Mouse (Mus musculus) layer of hippocampus, adult 8-10 months (tissue): ENCODE measurements around the gene Syt3. TPM values are rescaled to one million over a fixed set of nuclear protein-coding genes. Genes with fewer than 3 reads are reported as not detected.
A peak's percentile ranks its signal among the peaks of the same experiment; 100 is the strongest.

Experiments
- DNase-seq, 2 experiments: peaks; one replicate each; pipeline ENCODE4 v3.0.0; 2022; ENCODE audit warnings: low spot score in 2 of 2
- total RNA-seq, 4 experiments: library from RNA; stranded (reverse); gene quantifications; 2 replicates each; pipeline ENCODE4 v1.2.4; 2022

Gene Syt3
- 10 to 100 TPM; 82.9 to 94.7 (median 87.0) TPM for total RNA-seq

DNA sequence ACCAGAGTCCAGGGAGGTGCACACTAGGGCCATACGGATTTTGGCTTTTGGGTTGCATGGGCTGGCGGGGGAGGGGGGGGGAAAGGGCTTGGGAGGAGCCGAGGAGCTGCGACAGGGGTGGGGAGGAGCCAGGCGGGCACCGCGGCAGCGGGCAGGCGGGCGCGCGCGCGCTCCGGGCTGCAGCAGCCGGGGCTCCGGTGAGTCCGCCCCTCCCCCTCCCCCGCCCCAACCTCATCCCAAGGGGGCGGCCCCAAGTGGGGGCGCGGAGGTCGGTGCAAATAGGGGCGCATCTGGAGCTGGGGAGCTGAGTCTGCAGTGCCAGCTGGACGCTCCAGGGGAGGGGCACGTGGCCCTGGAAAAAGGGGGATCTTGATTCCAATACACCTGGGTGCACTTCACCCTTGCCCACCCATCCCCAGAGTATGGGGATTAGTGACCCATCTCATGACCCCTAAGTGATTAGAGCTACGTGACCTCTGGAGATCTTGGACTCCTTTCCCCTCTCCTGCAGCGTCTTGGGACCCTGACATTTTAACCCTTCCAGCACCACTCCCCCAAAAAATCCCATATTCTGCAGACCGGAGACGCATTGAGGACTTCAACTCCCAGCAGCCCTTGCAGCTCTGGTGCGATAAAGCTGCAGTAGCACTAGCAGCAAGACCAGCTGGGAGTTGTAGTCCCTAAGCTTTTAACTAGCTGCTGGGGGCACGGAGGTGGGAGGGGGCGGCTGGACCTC lies at the start of gene Syt3:
Syt3 (plus strand) TSS at position 123 of the 736 bp plus-strand sequence.
- DNase-seq, result peak; percentile 84 to 85

DNA sequence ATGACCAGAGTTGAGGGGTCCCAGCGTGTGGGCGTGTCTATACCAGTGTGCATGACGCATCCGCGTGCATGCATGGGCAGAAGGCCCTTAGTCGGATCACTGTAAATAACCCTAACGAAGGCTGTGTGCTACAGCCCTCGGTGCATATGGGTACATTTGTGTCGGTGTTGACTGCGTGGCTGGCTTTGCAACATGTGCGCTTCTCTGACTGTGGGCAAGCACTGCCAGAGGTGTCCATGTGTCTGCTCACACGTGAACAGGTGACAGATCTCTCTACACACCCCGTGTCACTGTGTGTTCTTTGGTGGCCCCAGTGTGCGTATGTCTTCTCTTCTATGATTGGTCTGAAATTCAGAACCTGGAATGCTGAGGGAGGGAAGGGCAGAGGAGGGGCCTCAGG lies 49.8 kb upstream of the Syt3 start:
- no peak for DNase-seq

DNA sequence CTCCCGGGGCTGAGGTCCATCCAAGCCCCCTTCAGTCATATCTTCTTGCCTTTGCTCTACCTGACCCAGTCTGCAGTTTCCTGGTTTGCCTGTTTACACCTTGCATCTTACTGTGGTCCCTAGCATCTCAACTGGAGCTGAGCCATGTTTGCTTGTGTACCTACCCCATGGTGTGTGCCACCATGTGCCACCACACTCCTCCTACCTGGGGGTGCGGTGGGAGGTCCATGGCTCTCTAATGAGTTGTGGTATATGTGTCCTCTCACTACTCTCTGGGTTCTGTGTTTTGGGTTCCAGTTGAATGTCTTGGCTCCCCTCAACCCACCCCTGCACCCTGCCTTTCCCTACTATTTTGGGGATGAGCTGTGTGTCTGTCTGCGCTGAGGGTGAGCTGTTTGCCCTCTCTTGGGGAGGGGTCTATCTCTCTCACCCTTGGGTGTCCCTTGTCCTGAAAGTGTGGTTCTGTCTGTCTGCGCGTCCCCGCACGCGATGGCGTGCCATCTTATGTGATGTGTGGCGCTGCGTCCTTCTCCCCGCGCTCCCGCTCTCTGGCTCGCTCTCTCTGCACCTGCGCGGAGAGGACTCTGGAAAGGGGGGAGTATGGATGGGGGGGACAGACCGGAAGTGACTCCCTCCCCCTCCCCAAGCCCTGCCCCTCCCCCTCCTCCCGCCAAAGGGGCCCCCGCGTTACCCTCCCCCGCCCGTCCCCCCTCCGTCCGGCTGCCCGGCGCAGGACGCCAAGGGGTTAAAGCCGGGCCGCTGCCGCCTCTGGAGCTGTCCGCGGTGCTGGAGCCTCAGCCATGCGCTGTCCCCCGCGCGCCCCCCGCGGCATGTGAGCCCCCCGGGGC lies 48.6 kb upstream of the Syt3 start:
- DNase-seq, result no peak

DNA sequence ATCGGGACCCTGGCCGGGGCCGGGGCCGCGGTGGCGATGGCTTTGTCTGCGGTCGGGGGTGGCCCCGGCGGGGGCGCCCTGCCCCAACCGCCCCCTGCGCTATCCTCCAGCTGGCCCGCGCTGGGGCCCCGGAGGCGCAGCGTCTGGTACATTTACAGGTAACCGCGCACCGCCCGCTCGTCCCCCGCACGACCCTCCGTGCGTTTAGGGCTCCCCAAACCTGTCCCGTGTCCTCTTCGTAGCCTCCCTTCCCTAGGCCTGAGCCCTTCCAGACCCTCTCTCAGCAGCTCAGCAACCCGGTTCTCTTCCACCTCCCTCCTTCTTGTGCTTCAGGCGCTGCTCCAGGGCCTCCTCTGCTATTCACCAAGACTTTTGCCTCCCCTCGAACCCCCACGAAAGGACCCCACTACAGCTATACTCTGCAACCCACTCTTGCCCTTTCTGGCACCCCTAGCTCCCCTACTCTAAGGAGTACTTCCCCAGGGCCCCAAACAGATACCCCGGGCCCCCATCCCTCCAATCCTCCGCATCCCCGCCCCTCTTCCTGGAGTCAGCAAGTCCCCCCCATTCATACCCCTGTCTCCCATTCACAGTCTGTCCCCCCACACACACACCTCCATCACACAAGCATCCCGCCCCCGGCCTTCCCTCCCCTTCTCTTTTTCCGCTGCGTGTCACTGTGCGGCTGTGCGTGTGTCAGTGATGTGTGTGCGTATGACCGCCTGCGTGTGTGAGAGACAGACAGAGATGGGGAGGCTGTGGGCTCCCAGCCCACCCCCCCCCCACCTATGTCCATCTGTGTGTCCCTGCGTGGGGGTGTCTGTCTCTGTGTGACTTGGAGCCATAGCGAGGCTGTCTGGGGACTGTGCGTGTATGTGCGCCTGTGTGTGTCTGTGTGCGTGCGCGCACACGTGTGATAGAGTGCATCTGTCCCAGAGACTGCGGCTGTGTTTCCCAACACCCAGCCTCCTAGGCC lies 47.6 kb upstream of the Syt3 start:
- no peak for DNase-seq

DNA sequence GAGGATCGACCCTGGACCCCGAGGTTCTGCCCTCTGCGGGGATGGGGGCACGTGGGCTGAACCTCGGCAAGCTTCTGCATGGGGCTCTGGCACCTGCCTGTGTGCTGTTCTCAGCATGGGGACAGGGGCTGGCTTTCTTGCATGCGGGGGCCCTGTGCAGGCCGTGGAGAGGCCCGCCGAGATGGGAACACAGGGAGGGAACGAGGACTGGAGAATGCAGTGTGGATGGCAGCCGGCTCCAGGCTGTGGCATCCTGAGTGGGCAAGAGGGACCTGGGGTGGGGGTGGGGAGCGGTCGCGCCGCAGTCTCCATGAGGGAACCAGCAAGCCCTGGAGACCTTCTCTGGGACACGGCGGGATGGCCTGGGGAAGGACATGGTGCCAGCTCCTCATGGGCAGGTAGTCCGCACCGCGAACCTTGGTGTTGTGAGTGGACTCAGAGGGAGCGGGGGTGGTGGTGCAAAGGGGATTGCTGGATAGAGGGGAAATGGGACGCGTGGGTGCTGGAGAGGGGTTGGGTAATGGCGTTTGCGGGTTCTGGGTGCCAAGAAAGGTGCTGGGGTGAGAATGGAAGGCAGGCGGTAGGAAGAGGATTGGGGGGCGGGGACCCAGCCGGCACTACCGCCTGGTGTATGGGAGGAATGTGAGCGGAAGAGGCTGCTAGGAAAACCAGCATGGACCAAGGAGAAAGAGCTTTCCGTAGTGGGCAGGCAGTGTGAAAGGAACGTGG lies 46.6 kb upstream of the Syt3 start:
- no peak for DNase-seq

DNA sequence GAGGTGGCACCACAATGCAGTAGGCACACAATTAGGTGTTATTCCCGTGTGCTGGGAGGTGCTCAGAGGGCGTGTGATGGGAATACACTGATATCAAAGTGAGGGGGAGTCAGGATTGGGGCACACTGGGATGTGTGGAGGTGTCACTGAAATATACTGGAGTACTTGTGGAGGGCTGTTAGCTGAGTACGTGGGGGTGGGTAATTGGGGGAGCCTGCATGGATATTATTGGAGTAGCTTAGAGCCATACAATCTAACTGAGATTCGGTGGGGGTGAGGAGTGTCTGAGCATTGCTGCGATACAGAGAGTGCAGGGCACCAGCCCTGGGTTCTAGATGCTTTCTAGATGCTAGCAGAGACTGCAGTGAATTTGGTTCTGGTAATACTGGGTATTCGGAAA lies 43.7 kb upstream of the Syt3 start:
- no peak for DNase-seq

DNA sequence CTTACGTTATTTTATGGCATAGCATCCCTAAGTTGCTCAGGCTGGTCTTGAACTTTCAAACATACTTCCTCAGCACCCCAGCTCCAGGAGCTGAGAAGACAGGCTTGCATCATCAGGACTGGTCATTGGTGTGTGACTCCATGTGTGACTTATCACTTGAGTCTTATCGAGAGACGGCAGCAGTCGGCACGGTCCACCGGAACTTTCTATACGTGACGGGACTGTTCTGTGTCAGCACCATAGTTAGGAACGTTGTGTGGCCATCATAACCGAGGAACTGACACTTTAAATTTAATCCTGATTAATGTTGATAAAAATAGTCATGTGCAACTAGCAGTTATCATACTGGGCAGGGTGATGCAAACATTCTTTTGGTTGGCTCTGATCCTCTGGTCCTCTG lies 42.8 kb upstream of the Syt3 start:
- DNase-seq, result no peak

DNA sequence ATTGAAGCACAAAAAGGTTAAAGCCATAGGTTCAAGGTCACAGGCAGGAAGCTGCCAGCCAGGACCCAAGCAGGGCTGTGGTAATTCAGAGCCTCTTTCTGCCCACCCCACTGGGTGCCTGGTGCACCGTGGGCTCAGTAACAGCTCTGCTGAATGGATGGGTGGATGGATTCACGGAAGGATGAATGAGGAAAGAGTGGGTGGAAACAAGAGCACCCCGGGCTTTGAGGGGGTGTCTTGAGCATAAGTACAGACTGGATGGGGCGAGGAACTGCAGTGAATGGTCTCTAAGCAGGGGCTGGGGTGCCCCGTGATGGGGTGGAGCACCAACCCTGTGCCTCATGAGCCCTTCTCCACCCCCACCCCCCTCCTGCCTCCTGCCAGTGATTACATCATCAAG lies 42.2 kb upstream of the Syt3 start:
- no peak for DNase-seq

DNA sequence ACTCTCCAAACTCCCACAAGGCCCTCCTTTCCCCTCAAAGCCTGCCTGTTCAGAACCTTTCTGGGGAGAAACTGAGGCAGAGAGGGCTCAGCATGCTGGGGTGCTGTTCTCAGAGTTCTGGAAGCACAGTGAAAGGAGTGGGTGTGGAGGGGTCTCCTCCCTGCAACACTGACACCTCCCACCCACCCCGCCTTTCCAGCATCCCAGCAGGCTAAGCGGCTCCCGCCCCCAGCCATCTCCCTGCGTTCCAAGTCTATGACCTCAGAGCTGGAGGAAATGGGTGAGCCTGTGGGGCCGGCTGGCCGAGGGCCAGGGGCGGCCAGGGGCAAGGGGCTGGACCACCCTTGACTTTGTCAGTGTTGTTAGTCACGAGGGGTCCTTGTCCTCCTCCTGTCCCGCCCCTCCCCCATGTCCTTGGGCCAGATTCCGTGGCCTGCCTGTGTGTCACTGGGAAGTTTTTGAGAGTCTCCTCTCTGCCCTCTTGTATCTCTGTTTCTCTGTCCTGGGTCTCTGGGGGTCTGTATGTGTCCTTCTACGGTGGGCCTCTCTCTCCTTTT lies 40.4 kb upstream of the Syt3 start:
- no peak for DNase-seq

DNA sequence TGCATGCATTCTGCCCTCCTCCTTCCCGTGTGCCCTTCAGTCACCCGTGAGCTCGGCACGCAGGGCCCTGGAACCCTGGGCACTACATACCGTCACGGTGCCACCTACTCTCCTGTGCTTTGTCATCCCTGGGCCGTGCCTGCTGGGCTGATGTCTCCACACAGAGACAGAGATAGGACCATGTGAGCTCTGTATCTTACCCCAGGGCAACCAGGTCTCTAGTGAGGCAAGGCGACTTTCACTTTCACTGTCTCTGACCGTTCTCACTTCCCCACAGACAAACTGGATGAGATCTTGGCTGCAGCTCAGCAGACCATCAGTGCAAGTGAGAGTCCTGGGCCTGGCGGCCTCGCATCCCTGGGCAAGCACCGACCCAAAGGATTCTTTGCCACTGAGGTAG lies 39.3 kb upstream of the Syt3 start:
- DNase-seq, result no peak

DNA sequence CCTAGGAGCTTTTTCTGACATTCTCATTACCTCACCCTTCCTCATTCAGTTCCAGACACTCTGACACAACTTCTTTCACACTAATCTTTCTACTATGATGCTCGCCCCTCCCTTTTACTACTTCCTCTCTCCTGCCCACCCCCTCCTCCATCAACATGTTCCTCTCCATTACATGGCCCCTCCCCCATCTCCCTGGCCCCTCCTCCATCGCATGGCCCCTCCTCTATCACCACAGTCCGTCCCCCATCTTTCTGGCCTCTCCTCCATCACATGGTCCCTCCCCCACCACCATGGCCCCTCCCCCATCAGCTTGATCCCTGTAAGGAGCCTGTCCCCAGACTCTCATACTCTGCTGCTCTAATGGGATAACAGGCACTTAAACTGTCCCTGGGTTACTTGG lies 34.9 kb upstream of the Syt3 start:
- DNase-seq, result no peak

DNA sequence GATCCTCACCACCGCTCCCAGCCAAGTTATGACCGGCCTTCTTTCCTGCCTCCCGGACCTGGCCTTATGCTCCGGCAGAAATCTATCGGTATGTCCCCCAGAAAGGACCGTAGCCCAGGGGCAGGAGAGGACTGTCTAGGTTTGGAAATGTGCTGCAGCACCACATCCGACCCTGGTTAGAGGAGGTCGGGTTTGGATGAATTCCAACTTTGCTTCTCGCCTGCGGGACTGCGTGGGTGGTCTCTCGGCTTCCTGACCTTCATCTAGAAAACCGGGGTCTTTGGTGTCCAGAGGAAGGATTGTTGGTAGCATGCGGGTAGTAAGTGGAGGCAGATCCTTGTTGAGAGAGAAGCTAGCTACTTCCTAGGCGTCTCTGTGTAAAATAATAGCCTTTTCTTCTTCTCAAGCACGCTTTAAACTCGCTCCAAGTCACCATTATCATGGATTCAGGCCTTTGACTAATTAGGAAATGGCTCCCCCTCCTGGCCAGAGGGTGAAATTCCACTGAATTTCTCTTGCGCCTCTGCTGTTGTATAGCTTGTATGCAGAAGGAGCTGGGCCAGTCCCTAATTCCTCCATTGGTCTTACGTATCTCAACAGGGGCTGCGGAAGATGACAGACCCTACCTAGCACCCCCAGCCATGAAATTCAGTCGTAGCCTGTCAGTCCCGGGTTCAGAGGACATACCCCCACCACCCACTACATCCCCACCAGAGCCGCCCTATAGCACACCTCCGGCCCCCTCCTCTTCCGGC lies 32.8 kb upstream of the Syt3 start:
- DNase-seq, result peak; percentile 82 to 89

DNA sequence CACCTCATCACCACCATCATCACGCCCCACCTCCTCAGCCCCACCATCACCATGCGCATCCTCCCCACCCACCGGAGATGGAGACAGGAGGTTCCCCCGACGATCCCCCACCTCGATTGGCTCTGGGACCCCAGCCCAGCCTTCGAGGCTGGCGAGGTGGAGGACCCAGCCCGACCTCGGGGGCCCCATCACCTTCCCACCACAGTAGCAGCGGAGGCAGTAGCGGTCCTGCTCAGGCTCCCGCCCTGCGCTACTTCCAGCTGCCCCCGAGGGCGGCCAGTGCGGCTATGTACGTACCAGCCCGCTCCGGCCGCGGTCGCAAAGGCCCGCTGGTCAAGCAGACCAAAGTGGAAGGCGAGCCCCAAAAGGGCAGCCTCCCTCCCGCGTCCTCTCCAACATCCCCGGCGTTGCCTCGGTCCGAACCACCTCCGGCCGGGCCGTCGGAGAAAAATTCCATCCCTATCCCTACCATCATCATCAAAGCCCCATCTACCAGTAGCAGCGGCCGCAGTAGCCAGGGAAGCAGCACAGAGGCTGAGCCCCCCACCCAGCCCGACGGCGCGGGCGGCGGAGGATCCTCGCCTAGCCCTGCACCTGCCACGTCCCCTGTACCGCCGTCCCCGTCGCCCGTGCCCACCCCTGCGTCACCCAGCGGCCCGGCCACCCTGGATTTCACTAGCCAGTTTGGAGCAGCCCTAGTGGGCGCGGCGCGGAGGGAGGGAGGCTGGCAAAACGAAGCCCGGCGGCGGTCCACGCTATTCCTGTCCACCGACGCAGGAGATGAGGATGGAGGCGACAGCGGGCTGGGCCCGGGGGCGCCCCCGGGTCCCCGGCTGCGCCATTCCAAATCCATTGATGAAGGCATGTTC lies 31.8 kb upstream of the Syt3 start:
- no peak for DNase-seq

DNA sequence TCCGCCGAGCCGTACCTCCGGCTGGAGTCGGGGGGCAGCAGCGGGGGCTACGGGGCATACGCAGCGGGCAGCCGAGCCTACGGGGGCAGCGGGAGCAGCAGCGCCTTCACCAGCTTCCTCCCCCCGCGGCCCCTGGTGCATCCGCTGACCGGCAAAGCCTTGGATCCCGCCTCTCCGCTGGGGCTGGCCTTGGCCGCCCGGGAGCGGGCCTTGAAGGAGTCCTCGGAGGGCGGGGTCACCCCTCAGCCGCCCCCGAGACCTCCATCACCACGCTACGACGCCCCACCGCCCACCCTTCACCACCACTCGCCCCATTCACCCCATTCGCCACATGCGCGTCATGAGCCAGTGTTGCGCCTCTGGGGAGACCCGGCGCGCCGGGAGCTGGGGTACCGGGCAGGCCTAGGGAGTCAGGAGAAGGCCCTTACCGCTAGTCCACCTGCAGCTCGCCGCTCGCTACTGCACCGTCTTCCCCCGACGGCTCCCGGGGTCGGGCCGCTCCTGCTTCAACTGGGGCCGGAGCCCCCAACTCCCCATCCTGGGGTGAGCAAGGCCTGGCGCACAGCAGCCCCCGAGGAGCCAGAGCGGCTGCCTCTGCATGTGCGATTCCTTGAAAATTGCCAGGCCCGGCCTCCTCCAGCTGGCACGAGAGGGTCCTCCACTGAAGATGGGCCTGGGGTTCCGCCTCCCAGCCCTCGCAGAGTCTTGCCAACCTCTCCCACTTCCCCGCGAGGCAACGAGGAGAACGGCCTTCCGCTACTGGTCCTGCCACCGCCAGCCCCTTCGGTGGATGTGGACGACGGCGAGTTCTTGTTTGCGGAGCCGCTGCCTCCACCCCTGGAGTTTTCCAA lies 30.9 kb upstream of the Syt3 start:
- no peak for DNase-seq

DNA sequence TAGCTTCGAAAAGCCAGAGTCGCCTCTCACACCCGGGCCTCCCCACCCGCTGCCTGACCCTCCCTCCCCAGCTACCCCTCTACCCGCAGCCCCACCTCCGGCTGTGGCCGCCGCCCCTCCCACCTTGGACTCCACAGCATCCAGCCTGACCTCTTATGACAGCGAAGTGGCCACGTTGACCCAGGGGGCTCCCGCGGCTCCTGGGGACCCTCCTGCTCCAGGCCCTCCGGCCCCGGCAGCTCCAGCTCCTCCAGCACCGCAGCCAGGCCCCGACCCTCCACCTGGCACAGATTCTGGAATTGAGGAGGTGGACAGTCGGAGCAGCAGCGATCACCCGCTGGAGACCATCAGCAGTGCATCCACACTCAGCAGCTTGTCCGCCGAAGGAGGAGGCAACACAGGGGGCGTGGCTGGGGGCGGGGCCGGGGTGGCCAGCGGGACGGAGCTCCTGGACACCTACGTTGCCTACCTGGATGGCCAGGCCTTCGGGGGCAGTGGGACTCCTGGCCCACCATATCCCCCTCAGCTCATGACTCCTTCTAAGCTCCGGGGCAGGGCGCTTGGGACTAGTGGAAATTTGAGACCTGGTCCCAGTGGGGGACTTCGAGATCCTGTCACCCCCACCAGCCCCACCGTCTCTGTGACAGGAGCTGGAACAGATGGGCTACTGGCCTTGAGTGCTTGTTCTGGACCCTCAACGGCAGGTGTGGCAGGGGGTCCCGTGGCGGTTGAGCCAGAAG lies 30.1 kb upstream of the Syt3 start:
- DNase-seq, result no peak

DNA sequence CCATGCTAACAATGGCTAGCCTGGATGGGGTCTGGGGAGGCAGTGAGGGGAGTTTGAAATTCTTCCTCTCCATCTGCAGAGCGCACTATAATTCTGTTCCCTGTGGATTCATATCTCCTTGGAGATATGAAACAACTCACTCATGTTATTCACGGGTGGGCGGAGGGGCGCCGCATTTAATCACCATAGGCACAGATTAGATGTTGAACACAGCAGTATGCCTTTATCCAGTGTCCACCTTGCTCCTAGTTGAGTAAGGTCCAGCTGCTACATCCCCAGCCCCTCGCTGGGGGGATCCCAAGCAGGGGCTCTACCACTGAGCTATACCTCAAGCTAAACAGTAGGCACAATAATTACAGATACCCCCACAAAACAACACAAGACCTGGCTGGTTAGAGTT lies 28.5 kb upstream of the Syt3 start:
- no peak for DNase-seq
